Mouse (Mus musculus) heart, embryonic 11.5 days (tissue): ENCODE measurements around the gene Rhox3e. TPM values are rescaled to one million over a fixed set of nuclear protein-coding genes. Genes with fewer than 3 reads are reported as not detected.
"Not testable (repeated sequence)": the region's sequence is repeated elsewhere in the genome, so short reads cannot be mapped to it uniquely, and the experiment has no call there.

Source experiments
- ATAC-seq: fragments of 200-750 bp; cut with Nextera tagmentation; replicated peaks from 2 replicates; pipeline ENCODE4 v1.8.0; 2017; ENCODE audit warnings: moderate library complexity; ENCODE audit not compliant: insufficient number of reproducible peaks, low FRiP score, low TSS enrichment
- H3K27ac ChIP-seq: fragments of 300-500 bp; sonication (generic); 2 replicates; pipeline ENCODE4 v1.5.1; 2014; ENCODE audit warnings: mild to moderate bottlenecking, low read depth, low read length
- H3K27me3 ChIP-seq: fragments of 300-500 bp; sonication (generic); 2 replicates; pipeline ENCODE4 v1.6.1; 2014; ENCODE audit warnings: mild to moderate bottlenecking, low read length, mixed read lengths; ENCODE audit not compliant: control insufficient read depth, insufficient read depth
- H3K36me3 ChIP-seq: fragments of 300-500 bp; sonication (generic); 2 replicates; pipeline ENCODE4 v1.6.1; 2014; ENCODE audit warnings: mild to moderate bottlenecking, low read length, moderate library complexity, mixed read lengths; ENCODE audit not compliant: control insufficient read depth, insufficient read depth
- H3K4me1 ChIP-seq: fragments of 300-500 bp; sonication (generic); 2 replicates; pipeline ENCODE4 v1.6.1; 2014; ENCODE audit warnings: low read length; ENCODE audit not compliant: control insufficient read depth, insufficient read depth
- H3K4me2 ChIP-seq: fragments of 300-500 bp; sonication (generic); 2 replicates; pipeline ENCODE4 v1.6.1; 2014; ENCODE audit warnings: mild to moderate bottlenecking, moderate library complexity
- H3K4me3 ChIP-seq: fragments of 300-500 bp; sonication (generic); 2 replicates; pipeline ENCODE4 v1.5.1; 2014; ENCODE audit warnings: low read depth, low read length
- H3K9ac ChIP-seq: fragments of 300-500 bp; sonication (generic); 2 replicates; pipeline ENCODE4 v1.6.1; 2014; ENCODE audit warnings: mild to moderate bottlenecking, low read depth, low read length, moderate library complexity
- H3K9me3 ChIP-seq: fragments of 300-500 bp; sonication (generic); replicated peaks from 2 replicates; pipeline ENCODE4 v1.6.1; 2016; ENCODE audit warnings: low read length; ENCODE audit not compliant: control insufficient read depth
- WGBS: fragments of 180-500 bp; shearing (Covaris S2); extraction: QIAGEN DNeasy Blood & Tissue Kit; methylation state at CpG from one replicate; pipeline ENCODE4 v1.1.7; 2014; ENCODE audit not compliant: insufficient replicate concordance; 5-methylcytosine and 5-hydroxymethylcytosine counted together
- polyA plus RNA-seq: library from polyadenylated mRNA; unstranded; fragments of >200 nt; fragmentation: Nextera tagmentation; extraction: Ambion mirVana; gene quantifications from 2 replicates; pipeline ENCODE4 v1.2.1, GENCODE M21; 2014

The Rhox3e gene
- not detected in 2 replicates for polyA plus RNA-seq

DNA sequence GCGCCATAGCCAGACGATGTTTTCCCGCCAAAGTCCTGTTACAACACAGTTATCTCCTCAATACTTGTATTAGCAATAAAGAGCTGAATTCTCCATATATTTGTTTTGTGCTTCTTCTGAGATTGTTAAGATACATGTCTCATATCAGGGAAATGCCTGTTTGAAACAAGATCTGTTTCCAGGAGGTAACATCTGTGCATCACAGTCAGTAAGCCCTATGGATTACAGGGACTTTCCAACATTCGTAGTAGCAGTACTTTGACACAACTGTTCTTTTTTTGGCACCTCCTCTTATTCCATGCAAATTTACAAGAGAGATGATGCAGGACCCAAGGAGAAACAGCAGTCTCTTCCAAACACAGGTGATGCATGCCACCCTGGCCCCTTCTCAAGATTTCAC lies at the start of gene Rhox3e:
Rhox3e (plus strand) TSS at position 301 of the 400 bp plus-strand sequence.
- no CpG with 5 or more reads among the region's 4 CpGs for WGBS
- not testable (repeated sequence) for H3K4me3 ChIP-seq, ATAC-seq

DNA sequence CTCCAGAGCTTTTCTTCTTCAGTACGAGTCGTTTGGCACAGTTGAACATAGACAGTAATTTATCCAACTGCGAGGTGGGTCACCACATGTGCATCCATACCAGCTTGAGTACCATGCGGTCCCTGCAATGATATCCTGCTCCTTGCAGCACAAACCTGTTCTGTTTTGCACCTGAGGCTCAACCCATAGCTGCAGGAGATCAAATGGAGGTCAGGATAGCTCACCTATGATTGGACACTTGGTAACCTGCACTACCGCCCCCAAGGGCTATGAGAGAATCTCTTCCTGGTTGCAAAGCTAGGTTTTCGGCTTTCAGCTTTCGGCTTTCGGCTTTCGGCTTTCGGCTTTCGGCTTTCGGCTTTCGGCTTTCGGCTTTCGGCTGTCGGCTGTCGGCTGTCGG lies 27.8 kb upstream of the Rhox3e start, which contains the start of gene Rhox4d:
Rhox4d (plus strand) TSS at position 301 of the 400 bp plus-strand sequence.
- ATAC-seq, H3K27me3 ChIP-seq, H3K9ac ChIP-seq, H3K4me2 ChIP-seq, H3K9me3 ChIP-seq, H3K36me3 ChIP-seq, H3K4me3 ChIP-seq, H3K27ac ChIP-seq, H3K4me1 ChIP-seq: not testable (repeated sequence)
- WGBS, result 97% methylated on average over 16 of the region's 18 CpGs

More for the DNA sequence above, at the start of gene Rhox3e:
- H3K9ac ChIP-seq, H3K36me3 ChIP-seq, H3K4me2 ChIP-seq, H3K27ac ChIP-seq, H3K4me1 ChIP-seq, H3K9me3 ChIP-seq, H3K27me3 ChIP-seq: not testable (repeated sequence)

DNA sequence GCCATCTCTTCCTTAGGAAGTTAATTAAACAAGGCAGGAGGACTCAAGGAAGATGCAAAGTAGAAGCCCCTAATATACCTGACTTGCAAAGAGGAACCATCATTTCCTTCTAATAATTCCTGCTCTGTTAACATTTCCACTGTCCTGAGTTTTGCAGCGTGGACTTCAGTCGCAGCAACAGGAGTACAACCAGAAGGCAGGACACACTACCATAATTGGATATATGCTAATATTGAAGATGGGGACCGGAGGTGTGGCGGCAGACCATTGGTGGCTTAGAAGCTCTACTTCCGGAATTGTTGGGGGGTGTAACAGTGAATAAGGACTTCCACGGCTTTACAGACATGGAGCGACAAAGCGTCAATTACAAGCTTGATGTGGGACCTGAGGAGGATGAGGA lies 11.7 kb upstream of the Rhox3e start, which contains the start of gene Rhox2e:
Rhox2e (plus strand) TSS at position 301 of the 400 bp plus-strand sequence.
- not testable (repeated sequence) for H3K4me1 ChIP-seq, H3K36me3 ChIP-seq, H3K9ac ChIP-seq, H3K9me3 ChIP-seq, ATAC-seq, H3K4me3 ChIP-seq, H3K27me3 ChIP-seq, H3K27ac ChIP-seq, H3K4me2 ChIP-seq
- 74% methylated on average over 2 of the region's 8 CpGs for WGBS

DNA sequence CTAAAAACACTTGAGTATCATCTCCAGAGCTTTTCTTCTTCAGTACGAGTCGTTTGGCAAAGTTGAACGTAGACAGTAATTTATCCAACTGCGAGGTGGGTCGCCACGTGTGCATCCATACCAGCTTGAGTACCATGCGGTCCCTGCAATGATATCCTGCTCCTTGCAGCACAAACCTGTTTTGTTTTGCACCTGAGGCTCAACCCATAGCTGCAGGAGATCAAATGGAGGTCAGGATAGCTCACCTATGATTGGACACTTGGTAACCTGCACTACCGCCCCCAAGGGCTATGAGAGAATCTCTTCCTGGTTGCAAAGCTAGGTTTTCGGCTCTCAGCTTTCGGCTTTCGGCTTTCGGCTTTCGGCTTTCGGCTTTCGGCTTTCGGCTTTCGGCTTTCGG lies 15.3 kb downstream of the Rhox3e start, which contains the start of gene Rhox4e:
Rhox4e (plus strand) TSS at position 301 of the 400 bp plus-strand sequence.
- not testable (repeated sequence) for ATAC-seq, H3K4me3 ChIP-seq, H3K9ac ChIP-seq, H3K4me1 ChIP-seq, H3K36me3 ChIP-seq, H3K27ac ChIP-seq, H3K4me2 ChIP-seq, H3K27me3 ChIP-seq, H3K9me3 ChIP-seq
- 79% methylated on average over 10 of the region's 18 CpGs for WGBS

DNA sequence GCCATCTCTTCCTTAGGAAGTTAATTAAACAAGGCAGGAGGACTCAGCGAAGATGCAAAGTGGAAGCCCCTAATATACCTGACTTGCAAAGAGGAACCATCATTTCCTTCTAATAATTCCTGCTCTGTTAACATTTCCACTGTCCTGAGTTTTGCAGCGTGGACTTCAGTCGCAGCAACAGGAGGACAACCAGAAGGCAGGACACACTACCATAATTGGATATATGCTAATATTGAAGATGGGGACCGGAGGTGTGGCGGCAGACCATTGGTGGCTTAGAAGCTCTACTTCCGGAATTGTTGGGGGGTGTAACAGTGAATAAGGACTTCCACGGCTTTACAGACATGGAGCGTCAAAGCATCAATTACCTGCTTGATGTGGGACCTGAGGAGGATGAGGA lies 29.3 kb downstream of the Rhox3e start, which contains the start of gene Rhox2f:
Rhox2f (plus strand) TSS at position 301 of the 400 bp plus-strand sequence.
- H3K9me3 ChIP-seq, H3K36me3 ChIP-seq, ATAC-seq, H3K4me2 ChIP-seq, H3K4me1 ChIP-seq, H3K27ac ChIP-seq, H3K4me3 ChIP-seq, H3K9ac ChIP-seq, H3K27me3 ChIP-seq: not testable (repeated sequence)
- 79% methylated on average over 5 of the region's 8 CpGs for WGBS

DNA sequence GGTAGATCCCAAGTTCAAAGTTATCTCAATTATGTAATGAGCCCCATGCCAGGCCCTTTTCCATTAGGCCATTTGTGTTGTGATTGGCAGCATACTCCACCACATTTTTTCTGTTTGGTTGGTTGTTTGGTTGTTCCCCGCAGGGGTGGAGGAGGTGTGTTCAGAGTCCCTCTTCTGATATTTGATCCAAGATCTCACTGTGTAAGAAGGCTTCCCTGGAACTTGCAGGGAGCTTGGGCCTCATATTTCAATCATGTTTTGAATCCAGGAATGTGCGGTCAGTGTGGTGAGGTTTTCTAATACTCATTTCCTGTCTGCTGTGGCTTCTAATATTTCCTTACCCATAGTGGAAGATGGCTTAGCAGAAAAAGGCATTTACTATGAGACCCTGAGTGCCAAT lies 30.8 kb downstream of the Rhox3e start:
- 59% methylated on average over 2 of the region's 2 CpGs for WGBS
- H3K9me3 ChIP-seq, H3K36me3 ChIP-seq, H3K27me3 ChIP-seq, H3K9ac ChIP-seq, H3K4me3 ChIP-seq, H3K4me2 ChIP-seq, H3K4me1 ChIP-seq, H3K27ac ChIP-seq, ATAC-seq: not testable (repeated sequence)

DNA sequence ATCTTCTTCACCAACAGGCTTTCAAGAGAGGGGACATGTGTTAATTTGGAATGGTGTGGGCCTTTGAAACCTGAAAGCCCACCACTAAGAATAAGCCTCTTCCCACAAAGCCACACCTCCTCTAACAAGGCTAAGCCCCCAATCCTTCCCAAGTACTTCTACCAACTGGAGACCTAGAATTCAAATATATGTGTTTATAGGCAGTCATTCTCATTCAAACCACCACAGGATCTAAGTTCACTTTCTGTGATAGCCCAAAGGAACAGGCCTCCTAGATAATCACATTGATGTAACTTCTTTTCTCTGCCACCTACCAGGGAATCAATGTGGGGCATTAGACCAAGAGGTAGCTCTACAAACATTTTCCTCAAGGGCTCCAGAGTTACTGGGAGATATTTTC lies 38.9 kb downstream of the Rhox3e start, which contains the start of gene Rhox3f:
Rhox3f (plus strand) TSS at position 301 of the 400 bp plus-strand sequence.
- ATAC-seq, H3K27me3 ChIP-seq, H3K4me1 ChIP-seq, H3K9me3 ChIP-seq, H3K36me3 ChIP-seq, H3K4me2 ChIP-seq, H3K27ac ChIP-seq, H3K9ac ChIP-seq, H3K4me3 ChIP-seq: not testable (repeated sequence)

Other genes with a start within 250 kb of the Rhox3e start
- not detected in 2 replicates for gene Rhox3a2, start 162.0 kb upstream of the Rhox3e start, polyA plus RNA-seq
- gene Rhox4a2, start 151.2 kb upstream of the Rhox3e start, polyA plus RNA-seq, result 0.17 and 0.42 TPM in 2 replicates
- not detected in 2 replicates for gene Rhox2b, start 130.0 kb upstream of the Rhox3e start, polyA plus RNA-seq
- not detected in 2 replicates for gene Rhox4b, start 109.5 kb upstream of the Rhox3e start, polyA plus RNA-seq
- not detected in 2 replicates for gene Rhox2c, start 88.3 kb upstream of the Rhox3e start, polyA plus RNA-seq
- gene Rhox3c, start 83.4 kb upstream of the Rhox3e start, polyA plus RNA-seq, result not detected in 2 replicates
- gene Rhox4c, start 61.7 kb upstream of the Rhox3e start, polyA plus RNA-seq, result not detected in 2 replicates
- not detected in 2 replicates for gene Rhox2d, start 48.6 kb upstream of the Rhox3e start, polyA plus RNA-seq
- not detected in 2 replicates for gene Rhox4d, start 27.7 kb upstream of the Rhox3e start, polyA plus RNA-seq
- not detected in 2 replicates for gene Rhox2e, start 11.6 kb upstream of the Rhox3e start, polyA plus RNA-seq
- gene Rhox4e, start 15.4 kb downstream of the Rhox3e start, polyA plus RNA-seq, result not detected in 2 replicates
- not detected in 2 replicates for gene Rhox2f, start 29.4 kb downstream of the Rhox3e start, polyA plus RNA-seq
- gene Rhox3f, start 39.0 kb downstream of the Rhox3e start, polyA plus RNA-seq, result not detected in 2 replicates
- gene Rhox4f, start 65.7 kb downstream of the Rhox3e start, polyA plus RNA-seq, result not detected in 2 replicates
- gene Rhox3g, start 86.6 kb downstream of the Rhox3e start, polyA plus RNA-seq, result not detected in 2 replicates
- not detected in 2 replicates for gene Rhox2g, start 101.5 kb downstream of the Rhox3e start, polyA plus RNA-seq
- gene Rhox4g, start 109.3 kb downstream of the Rhox3e start, polyA plus RNA-seq, result not detected in 2 replicates
- not detected in 2 replicates for gene Rhox3h, start 126.7 kb downstream of the Rhox3e start, polyA plus RNA-seq
- not detected in 2 replicates for gene Rhox2h, start 131.3 kb downstream of the Rhox3e start, polyA plus RNA-seq